Mouse (Mus musculus): Measurements from ENCODE around the gene Elk3. TPM values are rescaled to one million over a fixed set of nuclear protein-coding genes. Genes with fewer than 3 reads are reported as not detected.
A peak's percentile ranks its signal among the peaks of the same experiment; 100 is the strongest.
"Not testable (repeated sequence)": the region's sequence is repeated elsewhere in the genome, so short reads cannot be mapped to it uniquely, and the experiment has no call there.

Gene Elk3
- polyA plus RNA-seq (2021), result 65.2 TPM

DNA sequence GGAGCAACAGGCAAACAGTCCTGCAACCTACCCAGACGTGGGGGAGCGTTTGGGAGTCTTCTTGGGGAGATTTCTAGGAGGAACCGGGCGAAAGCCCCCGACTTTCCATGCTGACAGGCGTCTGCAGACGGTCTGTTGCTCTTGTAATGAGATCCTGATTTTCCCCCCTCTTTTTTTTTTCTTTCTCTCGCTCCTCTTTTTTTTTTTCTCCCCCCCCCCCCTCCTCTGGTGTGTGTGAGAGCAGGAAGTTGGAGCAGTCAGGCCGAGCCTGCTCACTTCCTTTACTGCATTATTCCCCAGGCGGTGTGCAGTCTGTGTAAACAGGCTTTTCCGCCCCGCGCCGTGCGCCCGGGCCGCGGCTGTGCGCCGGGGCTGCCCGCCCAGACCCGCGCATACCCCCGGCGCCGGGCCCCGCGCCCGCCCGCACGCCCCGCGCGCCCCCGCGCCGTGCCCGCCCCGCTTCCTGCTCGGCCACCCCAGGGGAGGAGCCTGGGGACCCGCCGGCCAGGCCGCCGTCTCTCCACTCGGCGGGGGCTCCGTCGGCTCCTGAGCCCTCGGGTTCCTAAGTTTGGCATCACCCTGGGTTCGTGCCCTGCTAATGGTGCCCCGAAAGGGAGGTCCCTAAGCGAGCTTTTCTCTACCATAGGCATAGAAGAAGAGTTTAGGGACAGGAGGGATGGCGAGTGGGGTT, at the start of gene Elk3:
Gene Elk3, minus strand, starts transcription at position 415 of the 691 bp plus-strand sequence.
- H3K27me3 ChIP-seq, result no peaks in the 10 kb centered on the region
- no peak for TF ChIP-seq CTCF (IDR thresholded peaks at IDR 0.05)
- peak; percentile 69 for ATAC-seq
- POLR2A ChIA-PET, result interaction anchor here (0.7 to 1.0 kb wide), 2 partner anchors 14 to 48 kb away, joined by 3 to 9 read pairs; no protein-coding TSS in a partner anchor
- CTCF ChIA-PET, result no interaction called here
- in situ Hi-C loops (cut with MboI; ENCODE audit: low pct_unique_long_range_greater_than_20kb), result no loop called here
- no peak for DNase-seq (ENCODE audit: low read depth, low spot score)

DNA sequence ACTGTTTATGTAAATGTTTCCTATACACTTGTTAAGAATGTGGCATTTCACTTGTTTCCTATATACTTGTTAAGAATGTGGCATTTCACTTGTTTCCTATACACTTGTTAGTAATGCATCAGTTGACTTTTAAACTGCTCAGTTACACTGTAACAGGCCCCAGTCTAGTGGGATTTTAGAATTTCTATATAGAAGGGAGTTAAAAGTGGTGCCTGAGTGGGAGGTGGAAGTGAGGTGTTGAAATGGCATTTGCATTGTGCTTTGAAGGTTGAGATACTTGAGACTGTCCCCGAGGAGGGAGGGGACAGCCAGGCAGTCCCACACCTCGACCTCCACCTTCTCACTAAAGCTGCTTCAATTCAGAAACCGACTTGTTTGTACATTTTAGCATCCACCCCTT, 49.7 kb upstream of the Elk3 start:
- ChIA-PET POLR2A (no interaction called here), CTCF (interaction anchor here (1.4 kb wide), 1 partner anchor 323 kb away, joined by 4 read pairs; no protein-coding TSS in a partner anchor)
- H3K27me3 ChIP-seq, result no peaks in the 10 kb centered on the region
- DNase-seq (ENCODE audit: low read depth, low spot score) (no peak), ATAC-seq (no peak)
- in situ Hi-C loops (cut with MboI; ENCODE audit: low pct_unique_long_range_greater_than_20kb), result no loop called here
- no peak for TF ChIP-seq CTCF (IDR thresholded peaks at IDR 0.05)

DNA sequence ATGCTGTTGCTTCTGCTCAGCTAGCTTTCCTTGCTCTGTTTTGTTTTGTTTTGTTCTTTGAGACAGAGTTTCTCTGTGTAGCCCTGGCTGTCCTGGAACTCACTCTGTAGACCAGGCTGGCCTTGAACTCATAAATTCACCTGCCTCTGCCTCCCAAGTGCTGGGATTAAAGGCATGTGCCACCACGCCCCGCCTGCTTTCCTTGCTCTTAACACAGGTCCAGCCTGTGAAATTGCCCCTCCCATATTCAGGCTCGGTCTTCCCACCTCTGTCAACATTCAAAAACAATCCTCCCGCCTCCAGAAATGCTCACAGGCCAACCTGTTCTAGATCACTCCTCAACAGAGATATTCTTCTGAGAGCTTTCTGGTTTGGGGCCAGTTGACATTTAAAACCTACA, 49.3 kb upstream of the Elk3 start:
- H3K27me3 ChIP-seq; ATAC-seq; DNase-seq (ENCODE audit: low read depth, low spot score); in situ Hi-C loops (cut with MboI; ENCODE audit: low pct_unique_long_range_greater_than_20kb); POLR2A ChIA-PET: not testable (repeated sequence)
- CTCF ChIA-PET, result interaction anchor here (1.4 kb wide), 1 partner anchor 323 kb away, joined by 4 read pairs; no protein-coding TSS in a partner anchor

DNA sequence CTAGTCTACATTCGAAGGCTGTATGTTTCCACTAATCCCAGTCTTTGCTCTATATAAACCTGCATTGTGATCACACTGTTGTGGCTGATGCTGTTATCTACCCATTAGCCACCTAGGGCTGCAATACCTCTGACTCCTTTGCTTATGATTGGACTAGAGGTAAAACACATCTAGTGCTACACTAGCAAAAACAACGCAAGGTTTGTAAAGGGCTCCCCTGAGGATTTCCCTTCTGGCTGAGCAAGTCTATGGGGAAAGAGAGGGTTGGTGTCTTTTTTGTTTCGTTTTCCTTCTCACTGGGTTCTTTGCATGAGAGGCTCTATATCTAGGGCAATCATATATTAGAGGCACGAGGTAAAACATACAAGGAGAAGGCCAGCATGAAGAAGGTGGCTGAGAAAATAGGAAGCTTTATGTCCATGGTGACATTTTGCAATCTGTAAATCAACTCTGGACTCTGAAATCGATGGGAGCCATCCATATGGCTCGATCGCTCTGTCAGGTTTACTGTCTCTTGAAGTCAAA, 48.5 kb upstream of the Elk3 start:
- ChIA-PET CTCF (interaction anchor here (1.4 kb wide), 1 partner anchor 322 kb away, joined by 4 read pairs; no protein-coding TSS in a partner anchor), POLR2A (interaction anchor here (0.6 kb wide), 1 partner anchor 49 kb away, joined by 3 read pairs; no protein-coding TSS in a partner anchor)
- no peak for ATAC-seq
- H3K27me3 ChIP-seq, result no peaks in the 10 kb centered on the region
- in situ Hi-C loops (cut with MboI; ENCODE audit: low pct_unique_long_range_greater_than_20kb), result no loop called here
- no peak for DNase-seq (ENCODE audit: low read depth, low spot score)
- no peak for TF ChIP-seq CTCF (IDR thresholded peaks at IDR 0.05)

DNA sequence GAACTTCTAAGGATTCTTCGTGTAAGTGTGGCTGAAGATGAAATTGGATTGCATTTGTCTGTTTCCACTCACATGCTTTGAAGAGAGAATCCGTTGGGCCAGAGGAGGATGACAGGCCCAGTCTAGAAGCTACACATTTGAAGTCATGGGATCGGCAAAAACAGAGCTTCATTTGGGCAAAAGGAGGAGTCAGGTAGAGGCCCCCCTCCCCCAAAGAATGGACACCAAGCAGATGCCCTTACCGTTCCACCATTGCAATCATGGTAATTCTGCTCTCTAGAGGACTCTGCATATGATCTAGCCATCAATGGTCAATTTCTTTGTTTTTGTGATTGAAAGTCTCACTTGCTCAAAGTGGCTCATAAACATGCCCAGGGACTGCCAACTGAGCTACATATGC, 47.9 kb upstream of the Elk3 start:
- no peak for ATAC-seq
- in situ Hi-C loops (cut with MboI; ENCODE audit: low pct_unique_long_range_greater_than_20kb), result no loop called here

DNA sequence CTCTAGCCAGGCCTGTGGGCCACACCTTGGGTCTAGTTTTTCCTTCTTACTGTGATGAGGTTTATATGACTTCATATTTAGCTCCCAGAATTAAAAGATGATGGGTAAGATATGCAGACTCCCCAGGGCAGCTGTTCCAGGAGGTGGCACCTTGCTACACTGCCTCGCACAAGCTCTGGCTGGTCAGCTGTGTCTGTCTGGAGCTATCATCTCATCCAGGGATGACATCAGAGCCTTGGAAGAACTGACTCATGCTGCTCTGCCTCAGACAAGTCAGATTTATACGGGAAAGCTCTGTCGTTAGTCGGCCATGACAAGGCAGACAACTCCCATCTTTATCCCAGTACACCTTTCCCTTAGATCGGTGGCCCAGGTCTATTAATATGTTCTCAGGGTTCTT, 46.2 kb upstream of the Elk3 start:
- DNase-seq (ENCODE audit: low read depth, low spot score) (peak; percentile 89), ATAC-seq (peak; percentile 90)
- ChIA-PET POLR2A (no interaction called here), CTCF (interaction anchor here (1.1 kb wide), 1 partner anchor 49 kb away, joined by 3 read pairs; no protein-coding TSS in a partner anchor)
- TF ChIP-seq CTCF (IDR thresholded peaks at IDR 0.05), result peak; percentile 23
- H3K27me3 ChIP-seq, result no peaks in the 10 kb centered on the region
- in situ Hi-C loops (cut with MboI; ENCODE audit: low pct_unique_long_range_greater_than_20kb), result no loop called here

More for the DNA sequence above, 47.9 kb upstream of the Elk3 start:
- H3K27me3 ChIP-seq, result no peaks in the 10 kb centered on the region
- POLR2A ChIA-PET, result interaction anchor here (0.6 kb wide), 1 partner anchor 49 kb away, joined by 3 read pairs; no protein-coding TSS in a partner anchor
- CTCF ChIA-PET, result interaction anchor here (1.4 kb wide), 1 partner anchor 322 kb away, joined by 4 read pairs; no protein-coding TSS in a partner anchor
- no peak for TF ChIP-seq CTCF (IDR thresholded peaks at IDR 0.05)
- no peak for DNase-seq (ENCODE audit: low read depth, low spot score)

DNA sequence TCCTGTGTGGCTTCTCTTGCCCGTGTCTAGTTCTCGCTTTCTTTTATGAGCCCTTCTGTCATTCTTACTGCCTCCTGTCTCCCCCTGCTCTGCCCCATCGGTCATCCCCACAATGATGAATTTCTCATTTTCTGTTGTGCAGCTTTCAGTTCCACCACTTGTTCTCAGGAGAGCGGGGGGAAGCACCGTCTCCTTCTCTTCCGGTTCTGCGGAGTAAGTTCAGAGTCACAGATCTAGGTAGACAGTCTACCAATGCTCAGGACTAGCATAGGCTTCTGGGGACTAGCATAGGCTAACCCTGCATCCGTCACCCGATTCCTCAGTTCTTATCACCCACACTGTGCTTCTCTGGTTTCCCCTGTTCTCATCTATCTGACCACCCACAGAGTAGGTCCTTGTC, 45.2 kb upstream of the Elk3 start:
- TF ChIP-seq CTCF (IDR thresholded peaks at IDR 0.05), result no peak
- ChIA-PET POLR2A (no interaction called here), CTCF (no interaction called here)
- no peak for ATAC-seq
- in situ Hi-C loops (cut with MboI; ENCODE audit: low pct_unique_long_range_greater_than_20kb), result no loop called here
- H3K27me3 ChIP-seq, result no peaks in the 10 kb centered on the region
- DNase-seq (ENCODE audit: low read depth, low spot score), result no peak

DNA sequence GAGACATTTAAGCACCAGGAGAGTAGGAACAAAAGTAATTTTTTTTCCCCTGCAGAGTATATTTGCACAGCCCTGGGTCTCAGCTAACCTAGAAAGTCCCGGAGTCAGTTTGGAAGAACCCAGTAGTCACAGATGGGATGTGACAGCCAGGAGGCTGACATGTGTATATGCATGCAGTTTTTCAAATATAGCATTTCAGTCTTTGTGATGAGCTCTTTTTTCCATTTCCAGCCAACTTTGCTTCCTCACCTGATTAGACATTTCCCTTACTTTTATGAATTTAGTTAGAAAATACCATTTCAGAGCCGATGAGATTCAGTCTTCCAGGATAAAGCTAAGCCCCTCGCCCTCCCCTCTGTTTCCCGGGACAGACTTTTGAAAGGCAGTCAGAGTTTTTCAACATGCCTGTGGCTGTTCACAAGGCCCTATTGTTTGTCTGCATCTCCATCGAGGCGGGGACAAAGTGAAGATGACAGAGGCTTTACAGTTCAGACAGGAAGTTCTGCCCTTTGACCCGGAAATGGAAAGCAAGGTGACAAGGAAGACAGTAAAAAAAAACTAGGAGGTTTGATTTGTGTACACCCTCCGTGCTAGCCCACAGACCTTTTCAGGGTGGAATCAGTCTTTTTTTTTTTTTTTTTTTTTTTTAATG, 44.5 kb upstream of the Elk3 start:
- TF ChIP-seq CTCF (IDR thresholded peaks at IDR 0.05), result no peak
- ATAC-seq, result no peak
- H3K27me3 ChIP-seq, result no peaks in the 10 kb centered on the region
- DNase-seq (ENCODE audit: low read depth, low spot score), result no peak
- CTCF ChIA-PET, result interaction anchor here (0.7 kb wide), 1 partner anchor 46 kb away, joined by 3 read pairs; no protein-coding TSS in a partner anchor
- in situ Hi-C loops (cut with MboI; ENCODE audit: low pct_unique_long_range_greater_than_20kb), result no loop called here
- POLR2A ChIA-PET, result no interaction called here

DNA sequence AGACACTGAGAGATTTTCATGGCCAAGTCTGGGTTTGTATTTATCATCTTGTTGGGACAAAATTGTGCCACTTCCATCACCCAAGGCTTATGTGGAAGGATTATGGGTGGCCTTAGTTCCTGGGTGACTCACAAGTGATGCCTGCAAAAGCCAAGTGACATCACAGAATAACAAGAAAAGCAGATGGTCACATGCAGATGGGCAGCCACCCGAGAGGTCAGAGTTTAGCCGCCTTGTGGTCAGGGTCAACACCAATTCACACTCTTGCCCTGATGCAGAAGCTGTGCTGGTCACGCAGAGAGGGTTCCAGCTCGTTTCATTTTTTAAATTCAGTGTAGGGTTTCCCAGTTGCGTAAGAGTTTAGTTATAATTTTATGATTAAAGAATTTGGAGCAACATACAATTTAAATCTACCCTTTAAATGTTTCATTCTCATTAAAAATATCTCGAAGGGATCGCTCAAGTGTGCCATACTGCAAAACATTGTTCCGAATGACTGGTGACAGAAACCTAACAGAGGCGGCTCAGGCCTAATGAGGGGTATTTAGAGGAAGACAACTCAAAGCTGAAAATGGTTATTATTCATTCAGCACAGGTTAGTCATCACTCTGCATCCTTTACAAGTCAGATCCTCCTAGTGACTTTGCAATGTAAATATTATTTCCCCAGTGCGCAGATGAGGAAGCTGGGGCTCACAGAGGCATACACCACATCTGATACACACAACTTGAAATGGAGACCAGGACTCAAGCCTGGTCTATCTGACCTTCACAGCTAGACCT, 42.8 kb upstream of the Elk3 start:
- peak; percentile 32 for ATAC-seq
- in situ Hi-C loops (cut with MboI; ENCODE audit: low pct_unique_long_range_greater_than_20kb), result no loop called here
- peak; percentile 27 for TF ChIP-seq CTCF (IDR thresholded peaks at IDR 0.05)
- peak; percentile 57 for DNase-seq (ENCODE audit: low read depth, low spot score)
- POLR2A ChIA-PET, result interaction anchor here (1.3 kb wide), 1 partner anchor 11 kb away, joined by 3 read pairs; no protein-coding TSS in a partner anchor
- CTCF ChIA-PET, result no interaction called here
- H3K27me3 ChIP-seq, result no peaks in the 10 kb centered on the region

DNA sequence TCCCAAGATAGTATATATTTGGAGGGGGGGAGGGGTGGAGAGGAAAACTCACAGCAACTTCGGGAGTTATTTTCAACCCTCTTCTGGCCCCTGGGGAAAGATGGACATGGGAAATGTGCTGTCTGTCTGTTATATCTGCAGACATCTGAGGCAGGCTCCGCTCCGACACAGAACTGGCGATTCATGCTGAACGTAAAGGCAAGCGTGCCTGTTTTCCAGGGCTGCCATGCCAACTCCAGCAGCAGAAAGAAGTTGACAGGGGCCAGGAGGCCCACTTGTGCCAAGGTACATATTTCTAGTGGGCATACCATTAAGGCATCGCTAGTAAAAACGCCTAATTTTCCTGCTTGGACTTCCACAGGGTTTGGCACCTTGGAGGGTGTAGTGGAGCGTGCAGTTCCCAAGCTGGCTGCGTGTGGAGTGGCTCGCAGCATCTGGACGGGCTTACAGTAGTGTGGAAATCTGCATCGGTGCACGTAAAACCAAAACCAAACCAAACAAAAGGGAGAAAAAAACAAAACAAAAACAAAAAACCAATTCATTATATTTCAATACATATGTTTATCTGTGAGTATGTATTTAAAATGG, 37.1 kb upstream of the Elk3 start:
- no peak for DNase-seq (ENCODE audit: low read depth, low spot score)

More for the DNA sequence above, 37.1 kb upstream of the Elk3 start:
- CTCF ChIA-PET, result no interaction called here
- no peak for ATAC-seq
- in situ Hi-C loops (cut with MboI; ENCODE audit: low pct_unique_long_range_greater_than_20kb), result no loop called here
- TF ChIP-seq CTCF (IDR thresholded peaks at IDR 0.05), result no peak
- no peaks in the 10 kb centered on the region for H3K27me3 ChIP-seq
- POLR2A ChIA-PET, result no interaction called here

Data from Patski (cell line).